Mouse (Mus musculus): ENCODE data around the gene Smap2.

DNA sequence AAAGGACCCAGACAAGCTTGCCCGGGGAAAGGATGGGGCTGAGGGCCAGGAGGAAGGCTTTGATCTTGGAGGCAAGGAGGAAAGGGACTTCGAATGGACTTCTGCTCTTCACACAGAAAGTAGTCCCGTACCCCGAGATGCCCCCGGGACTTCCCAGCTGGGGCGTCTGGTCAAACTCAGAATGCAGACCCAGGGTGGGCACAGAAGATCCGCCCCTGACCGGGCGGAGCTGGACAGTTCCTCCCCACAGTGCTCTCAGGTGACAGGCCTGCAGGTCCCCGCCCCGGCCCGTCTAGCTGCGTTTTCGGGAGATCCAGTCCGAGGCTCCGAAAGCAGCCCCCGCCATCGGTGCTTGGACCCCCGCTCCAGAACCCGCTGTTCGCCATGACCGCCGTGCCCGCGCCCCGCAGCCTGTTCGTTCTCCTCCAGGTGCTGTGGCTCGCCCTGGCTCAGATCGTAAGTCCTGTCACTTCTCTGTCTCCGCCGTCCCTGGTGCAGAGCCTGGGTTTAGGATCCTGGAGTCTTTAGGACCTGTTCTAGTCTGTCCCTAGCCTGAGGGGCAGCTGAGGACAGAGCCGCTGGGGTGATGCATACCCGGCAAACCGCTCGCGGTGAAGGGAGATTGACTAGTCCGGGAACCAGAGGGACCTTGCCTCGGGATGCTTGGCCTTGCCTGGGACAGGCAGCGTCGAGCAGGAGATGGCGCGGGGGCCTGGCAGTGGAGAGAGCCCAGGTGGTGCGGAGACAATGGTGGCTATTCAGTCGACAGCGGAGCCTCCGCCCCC, 22.5 kb upstream of the Smap2 start, which contains the start of gene Col9a2:
- TF ChIP-seq CTCF (IDR thresholded peaks at IDR 0.05; ENCODE audit: borderline replicate concordance, control insufficient read depth, extremely low read depth, insufficient read depth, low read length, poor library complexity) (no peak), POLR2A (IDR thresholded peaks at IDR 0.05; ENCODE audit: control insufficient read depth, extremely low read depth, insufficient read depth, low read length, poor library complexity) (no peak)
